Mouse (Mus musculus) heart, adult 11 months (tissue): ENCODE results near the gene Gpr149.

Experiments
- DNase-seq: peaks from one replicate; pipeline ENCODE4 v3.0.0; 2022

The Gpr149 gene

DNA sequence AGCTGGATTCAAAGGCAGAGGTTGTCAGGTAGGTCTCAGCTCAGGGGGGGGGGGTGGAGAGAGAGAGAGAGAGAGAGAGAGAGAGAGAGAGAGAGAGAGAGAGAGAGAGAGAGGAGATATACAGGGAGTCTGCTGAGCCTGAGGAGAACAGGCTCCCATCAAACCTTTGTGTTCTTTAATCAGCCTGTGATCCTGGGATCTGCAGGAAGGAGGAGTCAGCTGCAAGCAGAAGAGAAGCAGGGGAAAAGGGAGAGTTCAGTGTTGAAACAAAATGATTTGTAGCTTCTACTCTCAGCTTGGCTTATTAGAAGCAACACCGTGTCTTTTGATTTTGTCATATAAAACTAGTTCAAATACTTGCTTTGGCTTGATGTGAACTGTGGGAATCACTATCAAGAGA lies at the start of gene Gpr149:
Gene Gpr149 (minus strand): TSS at position 168 of the 400 bp plus-strand sequence.
- no peak for DNase-seq

DNA sequence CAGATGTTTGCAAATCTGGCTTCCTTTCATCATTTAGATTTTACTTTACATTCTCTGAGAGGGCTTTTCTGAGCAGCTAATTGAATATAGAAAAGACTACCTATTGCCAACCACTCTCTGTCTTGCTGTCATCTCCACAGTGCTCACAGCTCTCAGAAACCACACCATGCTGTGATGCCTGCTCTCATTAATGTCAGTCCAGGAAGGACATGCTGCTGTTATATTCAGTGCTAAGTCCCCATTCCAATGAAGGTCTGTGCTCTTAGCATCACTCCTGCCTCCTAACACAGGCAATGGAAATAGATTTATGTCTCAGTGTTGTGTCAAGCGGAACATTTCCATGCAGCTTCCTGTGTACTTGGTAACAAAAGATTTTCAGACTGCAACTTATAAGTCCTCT lies 45.6 kb upstream of the Gpr149 start:
- no peak for DNase-seq

DNA sequence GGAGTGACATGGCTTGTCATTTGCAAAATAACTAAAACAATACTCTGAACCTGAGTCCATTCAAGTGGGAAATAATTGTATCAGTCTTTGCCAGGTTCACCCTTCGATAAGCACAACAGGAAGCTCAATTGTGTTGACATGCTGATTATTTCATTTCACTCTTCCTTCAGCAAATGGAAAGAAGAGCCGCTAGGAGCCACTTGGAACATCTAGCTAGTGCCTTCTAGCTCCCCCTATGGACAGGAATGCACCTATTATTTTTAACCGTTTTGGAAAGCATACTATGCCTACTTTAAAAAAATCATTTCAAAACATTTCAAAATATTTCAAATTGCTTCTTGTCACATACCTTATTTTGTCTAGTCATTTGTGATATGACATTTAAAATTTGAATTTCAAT lies 5.9 kb upstream of the Gpr149 start:
- DNase-seq: no peak

DNA sequence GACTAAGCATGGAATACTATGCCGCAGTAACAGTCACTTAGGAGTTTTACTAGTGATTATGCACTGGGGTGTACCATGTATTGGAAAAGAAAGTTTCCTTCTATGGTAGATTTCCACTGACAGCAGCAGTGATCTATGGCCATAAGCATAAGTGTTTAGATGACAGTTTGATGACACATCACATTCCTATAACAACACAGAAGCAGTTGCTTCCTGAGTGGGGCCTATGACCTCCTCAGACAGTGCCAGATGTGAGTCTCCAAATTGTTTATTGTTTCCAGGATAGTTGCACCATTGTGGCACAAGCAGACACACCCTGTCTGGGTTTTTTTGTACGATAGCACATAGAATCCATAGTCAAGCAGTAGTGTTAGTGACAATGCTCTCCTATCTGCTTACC lies 991 bp upstream of the Gpr149 start:
- no peak for DNase-seq

DNA sequence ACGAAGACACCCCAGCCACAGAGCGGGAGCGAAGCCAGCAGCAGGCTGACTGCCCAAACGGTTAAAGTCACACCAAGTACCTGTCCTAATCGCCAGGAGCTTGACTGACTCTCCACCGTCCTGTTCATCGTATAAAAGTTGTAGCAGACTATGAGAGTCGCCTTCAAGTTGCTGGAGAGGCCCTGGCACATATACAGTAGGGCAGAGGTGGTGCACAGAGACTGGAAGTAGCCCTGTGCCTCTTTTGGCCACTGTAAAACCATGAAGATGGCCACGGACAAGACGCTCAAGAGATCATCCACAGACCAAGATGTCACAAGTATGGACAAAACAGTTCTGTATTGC lies 921 bp downstream of the Gpr149 start:
- DNase-seq: no peak

DNA sequence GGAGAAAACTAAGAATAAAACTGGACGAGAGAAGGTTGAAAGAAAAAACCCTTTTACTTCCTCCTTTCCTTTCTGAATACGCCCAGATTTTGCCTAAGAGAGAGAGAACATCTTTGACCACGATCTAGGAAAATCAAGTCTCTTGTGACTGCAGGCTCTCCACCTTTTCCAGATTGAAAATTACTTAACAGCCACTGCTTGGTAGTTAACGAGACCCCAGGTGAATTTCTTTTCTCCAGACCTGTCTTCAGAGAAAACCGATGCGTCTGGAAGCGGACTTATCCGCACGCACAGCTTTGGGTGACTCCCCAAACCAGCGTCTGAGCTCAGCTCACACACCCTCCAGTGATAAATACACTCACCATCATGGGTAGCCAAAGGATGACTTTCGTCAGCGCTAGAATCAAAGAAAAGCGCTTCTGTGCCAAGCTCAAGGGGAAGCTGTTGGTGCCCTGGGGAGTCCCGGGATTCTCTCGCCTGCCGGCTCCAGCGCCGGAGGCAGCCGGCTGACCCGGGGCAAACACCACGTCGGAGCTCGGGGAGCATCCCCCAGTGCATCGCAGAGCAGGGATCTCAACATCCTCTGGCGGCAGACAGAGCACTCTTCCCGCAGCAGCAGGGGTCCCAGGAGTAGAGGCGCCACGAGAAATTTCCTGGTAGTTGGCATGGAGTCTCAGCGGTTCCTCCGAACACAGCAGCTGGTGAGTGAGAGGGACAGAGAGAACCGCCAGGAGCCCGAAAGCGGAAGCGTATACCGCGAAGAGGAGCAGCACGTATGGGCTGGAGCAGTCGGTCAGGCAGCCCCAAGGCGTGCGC lies 1.5 kb downstream of the Gpr149 start:
- DNase-seq: no peak

DNA sequence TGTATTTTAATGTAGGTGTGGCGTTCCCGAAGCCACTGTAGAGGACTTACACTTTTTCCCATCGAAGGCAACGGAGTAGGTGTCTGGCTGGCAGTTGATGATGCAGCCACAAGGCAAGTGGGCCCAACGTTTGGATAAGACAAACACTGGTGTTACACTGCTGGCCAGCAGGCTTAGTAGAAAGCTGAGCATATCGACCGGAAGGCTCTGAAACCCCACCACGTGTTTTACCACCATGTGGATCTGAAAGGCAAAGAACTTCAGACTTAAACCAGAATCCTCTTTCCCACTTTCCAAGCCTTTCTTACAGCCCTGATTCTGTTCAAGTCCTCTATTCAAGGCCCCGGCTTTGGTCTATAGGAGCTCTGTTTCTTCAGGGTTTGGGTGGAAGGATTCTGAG lies 2.5 kb downstream of the Gpr149 start:
- DNase-seq: no peak

DNA sequence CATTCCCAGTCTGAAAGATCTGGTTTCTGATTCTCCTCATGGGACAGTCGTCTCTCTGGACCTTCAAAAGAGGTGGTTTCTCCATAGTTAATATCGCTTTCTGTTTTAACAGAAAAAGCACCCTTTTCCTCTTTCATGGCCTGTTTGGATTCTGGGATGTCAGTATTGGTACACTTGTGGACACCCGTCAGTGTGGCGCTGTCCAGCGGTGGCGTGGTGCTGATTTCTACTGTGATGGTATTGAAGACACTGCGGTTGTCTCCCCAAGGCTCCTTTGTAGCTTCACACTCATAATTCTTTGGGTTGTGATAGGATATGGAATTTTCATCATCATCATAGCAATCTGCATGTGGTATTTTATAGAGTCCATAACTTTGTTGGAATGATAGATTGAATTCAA lies 10.1 kb downstream of the Gpr149 start:
- no peak for DNase-seq

DNA sequence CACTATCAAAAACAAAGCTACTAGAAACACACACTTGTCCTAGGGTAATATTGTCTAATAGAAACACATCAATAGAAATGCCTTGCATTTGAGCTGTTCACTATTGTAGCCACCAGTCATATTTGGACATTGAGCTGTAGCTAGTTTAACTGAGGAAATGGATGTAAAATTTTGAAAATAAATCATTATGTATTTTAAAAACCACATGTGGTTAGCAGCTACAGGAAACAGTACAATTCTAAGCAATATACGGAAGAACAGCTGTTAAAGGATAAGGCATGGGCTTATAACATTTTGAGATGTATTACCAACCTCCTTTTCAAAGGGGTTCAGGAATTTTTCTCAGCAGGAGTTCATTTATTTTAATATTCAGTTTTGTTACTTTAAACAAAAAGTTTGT lies 19.9 kb downstream of the Gpr149 start:
- DNase-seq: no peak

DNA sequence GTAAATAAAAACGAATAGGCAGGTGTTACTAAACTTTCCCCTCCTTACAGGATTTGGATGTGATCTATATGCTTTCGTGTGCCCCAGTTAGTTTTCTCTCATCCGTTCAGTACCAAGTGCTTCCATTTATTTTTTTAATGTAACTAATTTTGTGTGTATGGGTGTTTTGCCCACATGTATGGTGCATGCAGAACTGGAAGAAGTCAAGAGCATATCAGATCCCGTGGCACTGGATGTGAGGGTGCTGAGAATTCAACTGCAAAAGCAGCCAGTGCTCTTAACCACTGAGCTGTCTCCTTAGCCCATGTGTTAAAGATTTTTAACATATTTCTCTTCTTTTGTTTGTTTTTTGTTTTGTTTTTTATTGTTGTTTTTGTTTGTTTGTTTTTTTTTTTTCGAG lies 77.3 kb downstream of the Gpr149 start:
- DNase-seq: no peak

DNA sequence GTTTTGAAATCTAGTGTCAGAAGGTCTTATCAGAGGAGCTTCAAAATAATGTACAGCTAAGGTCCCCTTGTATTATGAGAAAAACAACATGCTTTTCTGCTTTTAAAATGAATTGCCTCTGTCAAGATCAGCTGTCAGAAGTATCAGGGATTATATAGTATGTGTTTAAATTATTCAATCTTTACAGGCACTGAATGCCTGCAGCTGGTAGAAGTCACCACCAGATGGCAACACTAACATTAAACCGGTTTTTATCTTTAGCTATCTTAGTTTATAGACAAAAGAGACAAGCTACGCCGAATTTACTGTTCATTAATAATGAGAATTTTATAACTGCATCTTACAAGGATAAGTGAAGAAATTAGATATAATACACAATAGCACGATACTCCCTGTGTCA lies 77.8 kb downstream of the Gpr149 start:
- no peak for DNase-seq

DNA sequence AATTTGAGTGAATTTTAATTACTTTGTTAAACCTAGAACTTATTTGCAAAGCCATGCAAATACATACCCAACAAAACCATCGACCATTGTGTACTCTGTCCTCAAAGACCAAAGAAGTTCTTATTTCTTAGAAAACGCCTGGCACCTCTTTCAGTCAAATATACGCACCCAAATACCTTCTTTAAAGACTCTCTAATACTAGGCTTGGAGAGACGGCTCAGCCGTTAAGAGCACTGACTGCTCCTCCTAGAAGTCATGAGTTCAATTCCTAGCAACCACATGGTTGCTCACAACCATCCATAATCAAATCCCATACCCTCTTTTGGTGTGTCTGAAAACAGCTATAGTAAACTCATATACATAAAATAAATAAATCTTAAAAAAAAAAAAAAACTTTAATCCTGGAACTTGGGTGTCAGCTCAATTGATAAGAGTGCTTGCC lies 97.7 kb downstream of the Gpr149 start:
- DNase-seq: no peak

DNA sequence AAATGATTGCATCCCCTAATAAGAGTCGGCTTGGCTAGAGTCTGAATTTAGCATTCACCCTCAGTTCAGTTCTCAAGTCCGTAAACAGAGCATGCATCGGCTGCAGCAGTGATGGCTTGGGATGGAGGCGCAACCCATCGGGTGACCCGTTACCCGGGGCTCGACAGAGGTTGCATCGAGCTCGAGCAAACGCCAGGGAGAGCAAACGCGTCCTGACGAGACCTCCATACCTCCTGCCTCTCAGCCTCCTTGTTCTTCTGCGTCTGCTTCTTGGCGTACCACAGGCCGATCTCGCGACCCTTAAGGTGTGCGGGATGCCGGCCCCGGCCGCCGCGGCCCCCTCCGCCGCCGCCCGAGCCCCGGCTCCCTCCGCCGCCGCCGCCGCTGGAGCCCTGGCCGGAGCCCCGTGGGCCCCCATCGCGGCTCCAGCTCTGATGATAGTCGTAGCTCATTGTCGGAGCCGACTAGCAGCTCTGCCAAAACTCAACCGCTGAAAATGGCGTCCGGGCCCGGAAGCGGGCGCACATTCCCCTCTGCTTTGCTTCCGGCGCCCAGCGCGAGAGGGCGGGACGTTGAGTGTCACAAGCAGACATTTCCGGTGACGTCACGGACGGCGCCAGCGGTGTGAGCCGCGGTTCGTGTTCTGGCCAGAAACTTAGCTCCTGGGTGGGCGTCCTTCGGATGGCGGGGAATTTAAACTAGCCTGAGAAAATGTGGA lies 98.3 kb downstream of the Gpr149 start, which contains the start of gene Dhx36:
Gene Dhx36 (minus strand): TSS at position 517 of the 718 bp plus-strand sequence.
- DNase-seq: peak; percentile 99

DNA sequence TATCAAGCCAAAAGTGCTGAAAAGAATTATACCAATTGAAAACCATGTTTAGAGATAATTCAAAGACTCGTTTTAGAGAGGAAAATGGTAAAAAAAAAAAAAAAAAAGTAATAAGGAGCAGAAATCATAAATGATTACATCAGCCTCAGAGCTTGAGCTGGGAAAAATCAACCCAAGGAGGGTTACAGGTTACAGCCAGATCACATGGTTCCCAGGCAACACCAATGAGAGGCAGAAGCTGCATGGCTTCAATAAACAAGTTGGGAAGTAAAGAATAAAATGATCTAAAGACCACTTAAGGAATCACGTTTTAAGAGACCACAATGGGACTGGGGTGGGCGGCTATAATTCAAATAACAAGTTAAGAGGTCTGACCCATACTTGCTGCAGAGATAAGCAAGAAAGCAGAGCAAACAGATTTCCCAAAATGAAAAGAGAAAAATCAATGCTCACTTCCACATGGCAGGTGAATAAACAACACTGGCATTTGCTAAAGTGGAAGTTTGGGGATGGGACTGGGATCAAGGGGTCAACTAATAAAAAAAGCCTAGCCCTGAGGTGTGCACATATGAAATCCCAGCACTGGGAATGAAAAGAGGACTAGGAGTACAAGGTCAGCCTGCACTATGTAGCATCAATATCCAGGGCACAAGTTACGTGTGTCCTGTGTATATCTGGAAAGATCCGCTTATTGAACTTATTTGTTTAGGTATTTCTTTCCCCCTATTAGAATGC lies 99.6 kb downstream of the Gpr149 start:
- peak; percentile 31 for DNase-seq

DNA sequence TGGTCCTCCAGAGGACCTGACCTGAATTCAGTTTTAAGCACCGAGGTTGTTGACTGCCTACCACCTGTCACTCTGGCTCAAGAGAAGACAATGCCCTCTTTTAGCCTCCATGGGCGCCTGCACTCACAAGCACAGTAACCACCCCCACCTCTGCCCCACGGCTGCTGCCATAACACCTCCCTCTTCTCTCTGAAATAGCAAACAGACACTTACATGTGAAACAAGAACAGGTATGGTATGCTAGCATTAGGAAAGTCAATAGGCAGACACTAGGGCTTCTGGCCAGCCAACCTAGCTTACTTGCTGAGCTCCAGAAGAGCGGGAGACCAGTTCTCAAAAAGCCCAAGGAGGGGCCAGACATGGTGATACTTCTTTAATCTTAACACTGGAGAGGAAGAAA lies 105.6 kb downstream of the Gpr149 start:
- DNase-seq: peak; percentile 84

DNA sequence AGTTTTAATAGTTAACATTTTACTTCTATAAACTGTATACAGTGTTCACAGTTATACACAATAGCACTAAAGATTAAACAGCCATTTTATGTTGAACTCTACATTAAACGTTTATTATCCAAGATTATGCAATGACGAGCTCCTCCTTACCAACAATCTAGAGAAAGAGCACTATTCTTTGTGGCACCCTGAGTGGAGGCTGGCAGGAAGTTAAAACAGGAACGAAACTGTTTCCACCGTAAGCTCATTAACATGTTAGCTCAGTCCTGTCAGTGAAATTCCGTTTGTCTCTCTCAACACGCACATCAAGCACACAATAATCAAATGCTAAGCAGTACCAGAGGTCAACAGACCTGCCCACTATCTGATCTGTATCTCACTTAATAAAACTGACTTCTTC lies 112.4 kb downstream of the Gpr149 start:
- no peak for DNase-seq

DNA sequence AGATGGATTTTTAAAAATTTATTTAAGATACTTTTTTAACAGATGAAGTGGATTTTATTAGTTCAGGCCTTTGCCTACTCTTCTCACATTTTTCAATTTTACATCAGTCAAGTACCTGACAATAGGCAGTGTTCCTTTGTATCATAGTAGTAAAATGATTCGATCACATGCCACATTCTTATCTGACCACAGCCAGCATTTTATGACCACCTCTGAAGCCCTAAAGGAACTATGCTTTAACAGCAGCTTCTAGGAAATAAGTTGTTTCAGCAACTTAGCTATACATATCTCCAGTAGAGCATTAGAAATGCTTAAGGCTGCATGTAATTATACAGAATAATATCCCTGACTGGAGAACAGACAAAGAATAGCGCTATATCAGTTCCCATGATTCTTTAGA lies 120.6 kb downstream of the Gpr149 start:
- no peak for DNase-seq
